ENCODE assay signal across 25 mouse cellular contexts in the genomic region with DNA sequence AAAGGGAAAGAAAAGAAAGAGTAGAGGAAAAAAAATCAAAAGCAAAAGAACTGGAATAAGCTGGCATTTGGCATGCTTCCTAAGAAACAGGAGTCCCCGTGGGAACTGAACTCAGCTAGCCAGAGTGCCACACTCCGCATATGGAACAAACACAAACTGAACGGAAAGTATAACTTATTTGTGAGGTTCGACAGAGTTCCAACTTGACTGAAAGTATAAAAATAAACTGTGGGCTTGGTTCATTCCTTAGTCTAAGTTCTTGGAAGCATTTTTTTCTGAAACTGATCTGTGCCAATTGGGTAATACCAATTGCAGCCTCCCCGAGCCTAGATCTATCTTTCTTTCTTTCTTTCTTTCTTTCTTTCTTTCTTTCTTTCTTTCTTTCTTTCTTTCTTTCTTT. TPM values are rescaled to one million over a fixed set of nuclear protein-coding genes. Genes with fewer than 3 reads are reported as not detected.
DNase-seq lines count a peak whose midpoint lies in the region; ATAC-seq and TF ChIP-seq lines count a peak whose summit lies in the region.
"Had no signal": no experiment of that assay in that cellular context is flagged by ENCODE, and none has a peak within 500 bp of the region (broad histone marks: within the 10 kb centered on the region; RNA-seq: fewer than 3 reads in every experiment).

No protein-coding gene starts in this region.

- no peak overlapping the region for H3K27ac ChIP-seq in forebrain, postnatal 0 days (ENCODE audit: low read depth, low read length)
- no peak overlapping the region for H3K27ac ChIP-seq in forebrain, embryonic 13.5 days
- no peak overlapping the region for H3K27ac ChIP-seq in lung, embryonic 14.5 days (ENCODE audit: low read depth)
- no peak overlapping the region for H3K27ac ChIP-seq in CH12.LX (ENCODE audit: insufficient read depth, low read depth)
- no peak overlapping the region for H3K27ac ChIP-seq in forebrain, embryonic 16.5 days (ENCODE audit: low read length)
- H3K27ac ChIP-seq: embryonic facial prominence, embryonic 13.5 days; forebrain, embryonic 10.5 days; forebrain, embryonic 15.5 days; gastrocnemius, adult 2 months; heart, adult 2 months; heart, embryonic 15.5 days; hindbrain, embryonic 10.5 days; hindbrain, embryonic 14.5 days had no signal

- ATAC-seq in forebrain, postnatal 0 days: no peak
- no peak for ATAC-seq in forebrain, embryonic 13.5 days
- ATAC-seq in lung, embryonic 14.5 days (ENCODE audit: insufficient read depth): no peak
- ATAC-seq in forebrain, embryonic 16.5 days: no peak
- ATAC-seq: forebrain, embryonic 15.5 days; inflammation-experienced regulatory T-cells, adult 6 months; intestine, postnatal 0 days had no signal

- TF ChIP-seq RAD21 in CH12.LX (IDR thresholded peaks at IDR 0.05; ENCODE audit: low read depth, low read length): no peak

- no peaks in the 10 kb centered on the region for H3K79me2 ChIP-seq in CH12.LX (replicated peaks; ENCODE audit: control insufficient read depth, extremely low read depth, insufficient read depth, poor library complexity, severe bottlenecking)

- no peak for TF ChIP-seq CTCF in forebrain, postnatal 0 days (IDR thresholded peaks at IDR 0.05; ENCODE audit: low read depth)
- TF ChIP-seq CTCF in lung, embryonic 14.5 days (IDR thresholded peaks at IDR 0.05; ENCODE audit: low read depth): no peak
- no peak for TF ChIP-seq CTCF in CH12.LX (conservative IDR thresholded peaks at IDR 0.05 in 1 of 2, IDR thresholded peaks at IDR 0.05 in 1 of 2; ENCODE audit: low read depth in 2 of 2, low read length in 2 of 2)

- H3K4me1 ChIP-seq in forebrain, postnatal 0 days (ENCODE audit: insufficient read depth): no peaks in the 10 kb centered on the region
- 0 out of 2 replicates have a peak, but pooled peaks cover 3% of the 10 kb centered on the region for H3K4me1 ChIP-seq in forebrain, embryonic 13.5 days
- H3K4me1 ChIP-seq in lung, embryonic 14.5 days (ENCODE audit: insufficient read depth): no peaks in the 10 kb centered on the region
- peaks cover 0 to 4% of the 10 kb centered on the region in 2 experiments; a peak in 2 of 4 replicates for H3K4me1 ChIP-seq in CH12.LX (ENCODE audit: control insufficient read depth in 1 of 2, insufficient read depth in 2 of 2)
- no peaks in the 10 kb centered on the region for H3K4me1 ChIP-seq in forebrain, embryonic 16.5 days (replicated peaks; ENCODE audit: control insufficient read depth, insufficient read depth, low read length)
- H3K4me1 ChIP-seq: embryonic facial prominence, embryonic 13.5 days; heart, embryonic 15.5 days; hindbrain, embryonic 10.5 days had no signal

- TF ChIP-seq EP300 in CH12.LX (IDR thresholded peaks at IDR 0.05; ENCODE audit: low read length): no peak

- H3K27me3 ChIP-seq in forebrain, postnatal 0 days (ENCODE audit: insufficient read depth, low read length): no peaks in the 10 kb centered on the region
- H3K27me3 ChIP-seq in forebrain, embryonic 13.5 days: no peaks in the 10 kb centered on the region
- no peaks in the 10 kb centered on the region for H3K27me3 ChIP-seq in lung, embryonic 14.5 days (ENCODE audit: insufficient read depth, low read length)
- H3K27me3 ChIP-seq in CH12.LX (replicated peaks): no peaks in the 10 kb centered on the region
- H3K27me3 ChIP-seq in forebrain, embryonic 16.5 days (replicated peaks; ENCODE audit: control insufficient read depth, insufficient read depth, low read length): no peaks in the 10 kb centered on the region
- H3K27me3 ChIP-seq: embryonic facial prominence, embryonic 13.5 days; forebrain, embryonic 15.5 days; heart, embryonic 15.5 days had no signal

- no peak for TF ChIP-seq POLR2A in CH12.LX (IDR thresholded peaks at IDR 0.05; ENCODE audit: low read depth, low read length)

- H3K4me3 ChIP-seq in forebrain, postnatal 0 days (ENCODE audit: low read depth, low read length): no peak overlapping the region
- no peak overlapping the region for H3K4me3 ChIP-seq in forebrain, embryonic 13.5 days
- H3K4me3 ChIP-seq in lung, embryonic 14.5 days (ENCODE audit: low read depth, low read length): no peak overlapping the region
- no peak overlapping the region for H3K4me3 ChIP-seq in CH12.LX (replicated peaks in 1 of 3; ENCODE audit: low read depth in 2 of 3, low read length in 2 of 3, poor library complexity in 1 of 3)
- H3K4me3 ChIP-seq in forebrain, embryonic 16.5 days (replicated peaks; ENCODE audit: low read length): no peak overlapping the region
- H3K4me3 ChIP-seq: embryonic facial prominence, embryonic 13.5 days; forebrain, embryonic 10.5 days; forebrain, embryonic 15.5 days; gastrocnemius, adult 2 months; heart, adult 2 months; heart, embryonic 15.5 days; hindbrain, embryonic 10.5 days had no signal

- in situ Hi-C loops in CH12.LX (cut with MboI; ENCODE audit: low pct_ligation_motif_present, low pct_unique_long_range_greater_than_20kb, low sequenced_read_pairs): no loop called here

- WGBS in forebrain, postnatal 0 days: 17% methylated on average over 5 of the region's 5 CpGs
- 55% methylated on average over 5 of the region's 5 CpGs for WGBS in forebrain, embryonic 13.5 days
- 66% methylated on average over 5 of the region's 5 CpGs for WGBS in lung, embryonic 14.5 days
- whole genome bisulfite sequencing in forebrain, embryonic 16.5 days: 32% methylated on average over 5 of the region's 5 CpGs

- H3K4me2 ChIP-seq in forebrain, postnatal 0 days (ENCODE audit: low read depth): no peak overlapping the region
- H3K4me2 ChIP-seq in forebrain, embryonic 13.5 days: no peak overlapping the region
- no peak overlapping the region for H3K4me2 ChIP-seq in lung, embryonic 14.5 days
- H3K4me2 ChIP-seq in CH12.LX (ENCODE audit: insufficient read depth, low read depth, poor library complexity, severe bottlenecking): peak overlapping the region; percentile 57; the same call in 1 of the 2 replicates
- no peak overlapping the region for H3K4me2 ChIP-seq in forebrain, embryonic 16.5 days (ENCODE audit: low read length)
- H3K4me2 ChIP-seq: embryonic facial prominence, embryonic 13.5 days; forebrain, embryonic 15.5 days; heart, embryonic 11.5 days; heart, embryonic 15.5 days; hindbrain, embryonic 14.5 days had no signal

- peaks cover 48% of the 10 kb centered on the region for H3K36me3 ChIP-seq in forebrain, postnatal 0 days (ENCODE audit: insufficient read depth)
- peaks cover 54% of the 10 kb centered on the region for H3K36me3 ChIP-seq in forebrain, embryonic 13.5 days (ENCODE audit: poor library complexity, severe bottlenecking)
- H3K36me3 ChIP-seq in lung, embryonic 14.5 days (ENCODE audit: insufficient read depth): no peaks in the 10 kb centered on the region
- H3K36me3 ChIP-seq in CH12.LX (replicated peaks in 1 of 2; ENCODE audit: control insufficient read depth in 1 of 2, insufficient read depth in 1 of 2, low read length in 1 of 2): no peaks in the 10 kb centered on the region
- H3K36me3 ChIP-seq in forebrain, embryonic 16.5 days (ENCODE audit: control insufficient read depth, insufficient read depth): peaks cover 30% of the 10 kb centered on the region

- H3K9me3 ChIP-seq in forebrain, postnatal 0 days (ENCODE audit: low read length): no peaks in the 10 kb centered on the region
- H3K9me3 ChIP-seq in forebrain, embryonic 13.5 days (replicated peaks): no peaks in the 10 kb centered on the region
- no peaks in the 10 kb centered on the region for H3K9me3 ChIP-seq in lung, embryonic 14.5 days (ENCODE audit: low read depth, low read length)
- H3K9me3 ChIP-seq in CH12.LX (replicated peaks; ENCODE audit: low read length): no peaks in the 10 kb centered on the region
- H3K9me3 ChIP-seq in forebrain, embryonic 16.5 days (ENCODE audit: control insufficient read depth, low read length): no peaks in the 10 kb centered on the region
- H3K9me3 ChIP-seq: embryonic facial prominence, embryonic 13.5 days; forebrain, embryonic 10.5 days; forebrain, embryonic 15.5 days; heart, embryonic 15.5 days; hindbrain, embryonic 10.5 days had no signal

- DNase-seq in forebrain, postnatal 0 days: peak; percentile 38
- DNase-seq in lung, embryonic 14.5 days: peak; percentile 4
- no peak for DNase-seq in lung, adult 18-20 months
- DNase-seq in CH12.LX (ENCODE audit: extremely low read depth): no peak
- peak; percentile 21 for DNase-seq in brain, adult 2 months (ENCODE audit: low read depth, low spot score)
- no peak for DNase-seq in ovary, postnatal 36 days (ENCODE audit: low spot score)
- DNase-seq: adrenal gland, adult 8-10 months; adrenal gland, postnatal 36 days; cerebellum, adult 11-12 months; cerebellum, adult 9-10 months; cerebellum, postnatal 25 days; gastrocnemius, adult 2 months; heart, adult 2 months; heart, postnatal 14 days had no signal

- H3K9ac ChIP-seq in forebrain, postnatal 0 days: no peak overlapping the region
- H3K9ac ChIP-seq in forebrain, embryonic 13.5 days: no peak overlapping the region
- no peak overlapping the region for H3K9ac ChIP-seq in lung, embryonic 14.5 days
- H3K9ac ChIP-seq in CH12.LX (ENCODE audit: insufficient read depth, low read depth): no peak overlapping the region; the same call in 1 of the 2 replicates
- H3K9ac ChIP-seq in forebrain, embryonic 16.5 days (replicated peaks; ENCODE audit: low read depth, low read length): no peak overlapping the region
- H3K9ac ChIP-seq: embryonic facial prominence, embryonic 13.5 days; forebrain, embryonic 15.5 days; heart, embryonic 15.5 days; hindbrain, embryonic 14.5 days had no signal

- dilution Hi-C loops in CH12.LX (cut with MboI; ENCODE audit: extremely low pct_ligation_motif_present, extremely low pct_unique_long_range_greater_than_20kb, low sequenced_read_pairs): no loop called here

TF ChIP-seq in CH12.LX, 34 proteins besides CTCF, POLR2A, EP300 and RAD21:
- TF ChIP-seq TBP (conservative IDR thresholded peaks at IDR 0.05; ENCODE audit: low read depth, low read length): no peak
- TF ChIP-seq CHD2 (IDR thresholded peaks at IDR 0.05; ENCODE audit: low read length): no peak
- TF ChIP-seq PAX5 (IDR thresholded peaks at IDR 0.05; ENCODE audit: low read length): no peak
- TF ChIP-seq BHLHE40 (IDR thresholded peaks at IDR 0.05; ENCODE audit: low read depth, low read length): no peak
- TF ChIP-seq JUND (conservative IDR thresholded peaks at IDR 0.05; ENCODE audit: low read depth, low read length): no peak

RNA-seq across cellular contexts. Expression of a gene that starts 18.6 kb away (rescaled TPM):
- total RNA-seq in forebrain, postnatal 0 days (2014; rRNA removed): 2.6 and 3.7 TPM in 2 replicates
- polyA plus RNA-seq in forebrain, postnatal 0 days (2015; fragmentation: Nextera tagmentation; extraction: Ambion mirVana): 1.2 and 2.5 TPM in 2 replicates
- 0.79 and 1.0 TPM in 2 replicates for polyA plus RNA-seq in forebrain, embryonic 13.5 days (2015; fragmentation: Nextera tagmentation; extraction: Ambion mirVana)
- 2.1 and 3.0 TPM in 2 replicates for polyA plus RNA-seq in lung, embryonic 14.5 days (2014; fragmentation: Nextera tagmentation; extraction: Ambion mirVana)
- 0.50 and 0.59 TPM in 2 replicates for total RNA-seq in CH12.LX (2012; rRNA removed)
- total RNA-seq in CH12.LX (2014; rRNA removed): 0.67 and 0.68 TPM in 2 replicates
- polyA plus RNA-seq in CH12.LX (2012; ENCODE audit: insufficient read length, low read depth): 0.44 and 0.68 TPM in 2 replicates
- polyA plus RNA-seq in forebrain, embryonic 16.5 days (2015; fragmentation: Nextera tagmentation; extraction: Ambion mirVana): 1.0 and 1.4 TPM in 2 replicates
- polyA plus RNA-seq: inflammation-experienced regulatory T-cells, adult 6 months had no signal

Comparison
In these comparisons a context has a peak if more than half of its experiments do, and no peak if none do; other contexts are left out.
1. DNase-seq: peak in forebrain, postnatal 0 days (single experiment), lung, embryonic 14.5 days (single experiment) and brain, adult 2 months (single experiment); none in lung, adult 18-20 months (0 of 2), CH12.LX (single experiment) and ovary, postnatal 36 days (single experiment).